Mouse (Mus musculus) embryonic facial prominence, embryonic 13.5 days (tissue): ENCODE data around the gene Crlf2. TPM values are rescaled to one million over a fixed set of nuclear protein-coding genes. Genes with fewer than 3 reads are reported as not detected.

ENCODE experiments used
- ATAC-seq: fragments of 200-750 bp; cut with Nextera tagmentation; 2 replicates; pipeline ENCODE4 v1.8.0; 2017; ENCODE audit warnings: low read depth; ENCODE audit not compliant: insufficient number of reproducible peaks, insufficient read depth, low FRiP score, low TSS enrichment
- H3K27ac ChIP-seq: fragments of 300-500 bp; sonication (generic); 2 replicates; pipeline ENCODE4 v1.5.1; 2015; ENCODE audit warnings: moderate library complexity, mild to moderate bottlenecking, inconsistent platforms
- H3K27me3 ChIP-seq: fragments of 300-500 bp; sonication (generic); 2 replicates; pipeline ENCODE4 v1.6.1; 2015; ENCODE audit warnings: mild to moderate bottlenecking, inconsistent platforms
- H3K36me3 ChIP-seq: fragments of 300-500 bp; sonication (generic); 2 replicates; pipeline ENCODE4 v1.6.1; 2015; ENCODE audit warnings: mild to moderate bottlenecking, inconsistent platforms
- H3K4me1 ChIP-seq: fragments of 300-500 bp; sonication (generic); 2 replicates; pipeline ENCODE4 v1.6.1; 2015; ENCODE audit warnings: inconsistent platforms
- H3K4me2 ChIP-seq: fragments of 300-500 bp; sonication (generic); 2 replicates; pipeline ENCODE4 v1.6.1; 2015; ENCODE audit warnings: moderate library complexity, mild to moderate bottlenecking, inconsistent platforms
- H3K4me3 ChIP-seq: fragments of 300-500 bp; sonication (generic); 2 replicates; pipeline ENCODE4 v1.5.1; 2015; ENCODE audit warnings: mild to moderate bottlenecking, inconsistent platforms
- H3K9ac ChIP-seq: fragments of 300-500 bp; sonication (generic); 2 replicates; pipeline ENCODE4 v1.6.1; 2015; ENCODE audit warnings: mild to moderate bottlenecking, inconsistent platforms
- H3K9me3 ChIP-seq: fragments of 300-500 bp; sonication (generic); 2 replicates; pipeline ENCODE4 v1.6.1; 2016; ENCODE audit warnings: inconsistent platforms
- WGBS: fragments of 180-500 bp; shearing (Covaris S2); methylation state at CpG from one replicate; pipeline ENCODE4 v1.1.7; 2015; ENCODE audit warnings: mixed read lengths; 5-methylcytosine and 5-hydroxymethylcytosine counted together
- polyA plus RNA-seq: library from polyadenylated mRNA; unstranded; fragments of >200 nt; fragmentation: Nextera tagmentation; extraction: Ambion mirVana; gene quantifications from 2 replicates; pipeline ENCODE4 v1.2.1, GENCODE M21; 2015

Gene Crlf2
- polyA plus RNA-seq, 1 experiment from 2014 or later, result 6.7 TPM

GRCm38 (mm10) chr5:109509679-109510078 lies 49.1 kb downstream of the Crlf2 start:
- H3K4me2 ChIP-seq, result no peak overlapping the region
- H3K9ac ChIP-seq, result no peak overlapping the region
- H3K4me3 ChIP-seq, result no peak overlapping the region
- no peaks in the 10 kb centered on the region for H3K4me1 ChIP-seq
- no peaks in the 10 kb centered on the region for H3K36me3 ChIP-seq
- no peak overlapping the region for H3K27ac ChIP-seq
- no peaks in the 10 kb centered on the region for H3K9me3 ChIP-seq
- ATAC-seq, result no peak
- H3K27me3 ChIP-seq, result no peaks in the 10 kb centered on the region

GRCm38 (mm10) chr5:109506729-109507128 lies 52.1 kb downstream of the Crlf2 start:
- no peak overlapping the region for H3K9ac ChIP-seq
- H3K27ac ChIP-seq, result no peak overlapping the region
- no peak for ATAC-seq
- H3K9me3 ChIP-seq, result 0 out of 2 replicates have a peak, but pooled peaks cover 3% of the 10 kb centered on the region
- no peaks in the 10 kb centered on the region for H3K36me3 ChIP-seq
- no peaks in the 10 kb centered on the region for H3K27me3 ChIP-seq
- no peaks in the 10 kb centered on the region for H3K4me1 ChIP-seq
- WGBS, result 13% methylated on average over 1 of the region's 1 CpGs
- no peak overlapping the region for H3K4me3 ChIP-seq
- H3K4me2 ChIP-seq, result no peak overlapping the region

Other genes with a start within 250 kb of the Crlf2 start
- gene Vmn2r16, start 228.8 kb downstream of the Crlf2 start, polyA plus RNA-seq, result not detected in 2 replicates
- gene Vmn2r17, start 139.3 kb downstream of the Crlf2 start, polyA plus RNA-seq, result not detected in 2 replicates
- gene 5430403G16Rik, start 132.0 kb upstream of the Crlf2 start, polyA plus RNA-seq, result 3.6 and 4.0 TPM in 2 replicates
- 7.7 and 8.1 TPM in 2 replicates for gene 4930522L14Rik, start 192.9 kb upstream of the Crlf2 start, polyA plus RNA-seq